Mouse (Mus musculus) lung, postnatal 0 days (tissue): Measurements from ENCODE around the gene Zhx3.

Experiments
- CTCF ChIP-seq: IDR thresholded peaks from 2 replicates; pipeline ENCODE4 v1.5.1; 2016; ENCODE audit warnings: antibody characterized with exemption, mild to moderate bottlenecking
- EP300 ChIP-seq: IDR thresholded peaks from 2 replicates; pipeline ENCODE4 v1.6.1; 2016; ENCODE audit warnings: antibody characterized with exemption, mild to moderate bottlenecking, control low read depth

DNA sequence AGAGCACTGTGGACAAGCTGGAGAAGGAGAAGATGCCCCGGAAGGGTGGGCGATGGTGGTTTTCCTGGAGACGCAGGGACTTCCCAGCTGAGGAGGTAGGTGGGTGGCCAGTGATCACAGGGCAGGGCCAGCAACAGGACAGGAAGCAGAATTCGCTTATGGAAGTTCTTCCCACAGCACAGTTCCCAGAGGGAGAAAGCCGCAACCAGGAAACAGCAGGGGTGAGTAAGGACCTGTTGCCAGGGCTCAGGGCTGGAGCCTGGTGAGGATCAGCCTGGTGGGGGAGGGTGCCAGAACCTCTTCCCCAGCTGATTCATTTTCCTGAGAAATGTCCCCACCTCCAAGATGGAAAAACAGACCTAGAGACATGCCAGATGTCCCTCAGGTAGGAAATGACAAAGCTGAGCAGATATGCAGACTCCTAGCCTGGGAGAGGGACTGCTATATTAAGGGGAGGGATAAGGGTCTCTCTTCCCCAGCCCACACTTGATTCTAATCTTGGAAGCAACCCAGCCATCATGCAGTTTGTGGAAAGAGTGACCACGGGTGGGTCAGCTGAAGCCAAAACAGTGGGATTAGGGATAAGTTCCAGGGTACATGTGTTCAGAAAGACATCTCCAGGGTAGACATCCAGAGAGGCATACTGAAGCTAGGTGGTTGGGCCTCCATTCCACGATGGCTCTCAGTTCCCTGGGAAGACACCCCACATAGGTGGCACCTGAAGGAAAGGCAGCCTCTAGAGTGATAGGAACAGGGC, 29.0 kb upstream of the Zhx3 start:
- no peak for TF ChIP-seq CTCF
- no peak for TF ChIP-seq EP300
